Mouse (Mus musculus) kidney, postnatal 0 days (tissue): Measurements from ENCODE around the gene Nphp3. TPM values are rescaled to one million over a fixed set of nuclear protein-coding genes. Genes with fewer than 3 reads are reported as not detected.
A peak's percentile ranks its signal among the peaks of the same experiment; 100 is the strongest.

Experiments
- ATAC-seq: fragments of 200-750 bp; cut with Nextera tagmentation; replicated peaks from 2 replicates; pipeline ENCODE4 v1.8.0; 2017; ENCODE audit warnings: low read depth, moderate number of reproducible peaks, moderate TSS enrichment, moderate library complexity; ENCODE audit not compliant: low FRiP score
- DNase-seq: peaks from one replicate; pipeline ENCODE4 v3.0.0-alpha.2; 2016; ENCODE audit warnings: low spot score
- H3K27ac ChIP-seq: fragments of 300-500 bp; sonication (generic); 2 replicates; pipeline ENCODE4 v1.5.1; 2014; ENCODE audit warnings: mild to moderate bottlenecking
- H3K27me3 ChIP-seq: fragments of 300-500 bp; sonication (generic); 2 replicates; pipeline ENCODE4 v1.6.1; 2014; ENCODE audit warnings: low read length, mixed read lengths; ENCODE audit not compliant: insufficient read depth
- H3K36me3 ChIP-seq: fragments of 300-500 bp; sonication (generic); 2 replicates; pipeline ENCODE4 v1.6.1; 2014; ENCODE audit warnings: low read length, mixed read lengths; ENCODE audit not compliant: insufficient read depth
- H3K4me1 ChIP-seq: fragments of 300-500 bp; sonication (generic); replicated peaks from 2 replicates; pipeline ENCODE4 v1.6.1; 2014; ENCODE audit warnings: antibody characterized with exemption, low read length, mixed read lengths; ENCODE audit not compliant: insufficient read depth
- H3K4me2 ChIP-seq: fragments of 300-500 bp; sonication (generic); 2 replicates; pipeline ENCODE4 v1.6.1; 2014; ENCODE audit warnings: mild to moderate bottlenecking, low read length, moderate library complexity, mixed read lengths
- H3K4me3 ChIP-seq: fragments of 300-500 bp; sonication (generic); replicated peaks from 2 replicates; pipeline ENCODE4 v1.5.1; 2014; ENCODE audit warnings: low read depth, low read length
- H3K9ac ChIP-seq: fragments of 300-500 bp; sonication (generic); 2 replicates; pipeline ENCODE4 v1.6.1; 2014; ENCODE audit warnings: low read depth, low read length
- H3K9me3 ChIP-seq: fragments of 300-500 bp; sonication (generic); replicated peaks from 2 replicates; pipeline ENCODE4 v1.6.1; 2016; ENCODE audit warnings: low read length, inconsistent platforms, mixed read lengths
- CTCF ChIP-seq: IDR thresholded peaks from 2 replicates; pipeline ENCODE4 v1.5.1; 2016; ENCODE audit warnings: antibody characterized with exemption, low read depth, mild to moderate bottlenecking, moderate library complexity
- WGBS: fragments of 180-500 bp; shearing (Covaris S2); extraction: QIAGEN DNeasy Blood & Tissue Kit; methylation state at CpG from one replicate; pipeline ENCODE4 v1.1.7; 2014; 5-methylcytosine and 5-hydroxymethylcytosine counted together
- polyA plus RNA-seq: library from polyadenylated mRNA; unstranded; fragments of >200 nt; fragmentation: Nextera tagmentation; extraction: Ambion mirVana; gene quantifications from 2 replicates; pipeline ENCODE4 v1.2.1, GENCODE M21; 2015

The Nphp3 gene
- polyA plus RNA-seq, 1 experiment from 2014 or later, result 3.4 TPM

DNA sequence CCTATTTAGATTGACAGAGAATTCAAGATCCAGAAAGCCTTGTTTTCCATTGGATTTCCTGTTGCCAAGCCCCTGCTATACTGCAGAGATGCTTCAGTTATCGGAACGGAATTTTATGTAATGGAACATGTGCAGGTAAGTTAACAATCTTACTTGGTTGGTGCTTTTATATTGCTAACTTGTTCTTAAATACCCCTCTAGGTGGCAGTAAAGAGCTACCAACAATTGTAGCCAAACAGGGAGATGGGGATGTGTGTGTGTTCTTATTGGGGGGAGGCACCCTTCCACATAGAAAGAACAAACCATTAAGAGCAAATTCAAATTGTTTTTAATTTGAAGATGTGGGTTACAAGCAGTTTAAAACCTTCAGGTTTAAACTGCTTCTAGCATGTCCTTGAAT is 73.5 kb downstream of the Nphp3 start:
- H3K9ac ChIP-seq, result no peak overlapping the region
- ATAC-seq (no peak), DNase-seq (peak; percentile 32)
- H3K36me3 ChIP-seq, result no peaks in the 10 kb centered on the region
- no peak overlapping the region for H3K27ac ChIP-seq
- H3K9me3 ChIP-seq, result no peaks in the 10 kb centered on the region
- H3K27me3 ChIP-seq, result no peaks in the 10 kb centered on the region
- 60% methylated on average over 2 of the region's 2 CpGs for WGBS
- H3K4me3 ChIP-seq, result no peak overlapping the region
- no peak overlapping the region for H3K4me2 ChIP-seq
- no peaks in the 10 kb centered on the region for H3K4me1 ChIP-seq
- TF ChIP-seq CTCF, result peak; percentile 71

DNA sequence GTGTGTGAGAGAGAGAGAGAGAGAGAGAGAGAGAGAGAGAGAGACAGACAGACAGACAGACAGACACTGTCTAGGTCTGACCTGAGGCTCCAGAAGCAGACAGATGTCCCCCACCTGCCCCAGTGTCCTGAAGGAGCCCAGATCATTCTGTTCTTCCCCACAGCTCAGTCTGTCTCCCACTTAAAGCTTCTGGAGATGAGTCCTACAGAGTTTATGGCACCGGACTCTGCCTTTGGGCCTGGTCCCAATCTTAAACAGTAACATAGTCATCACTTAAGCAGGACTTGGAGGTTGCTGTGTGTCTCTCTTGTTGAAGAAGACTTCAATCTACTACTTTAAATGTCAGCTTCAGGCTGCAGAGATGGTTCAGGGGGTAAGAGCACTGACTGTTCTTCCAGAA is 76.4 kb downstream of the Nphp3 start:
- Histone ChIP-seq H3K4me1 (no peaks in the 10 kb centered on the region), H3K36me3 (no peaks in the 10 kb centered on the region), H3K9me3 (no peaks in the 10 kb centered on the region), H3K27ac (no peak overlapping the region), H3K4me3 (no peak overlapping the region), H3K9ac (no peak overlapping the region), H3K27me3 (no peaks in the 10 kb centered on the region), H3K4me2 (no peak overlapping the region)
- no peak for DNase-seq
- ATAC-seq, result no peak
- no peak for TF ChIP-seq CTCF
- WGBS, result 100% methylated on average over 1 of the region's 1 CpGs

DNA sequence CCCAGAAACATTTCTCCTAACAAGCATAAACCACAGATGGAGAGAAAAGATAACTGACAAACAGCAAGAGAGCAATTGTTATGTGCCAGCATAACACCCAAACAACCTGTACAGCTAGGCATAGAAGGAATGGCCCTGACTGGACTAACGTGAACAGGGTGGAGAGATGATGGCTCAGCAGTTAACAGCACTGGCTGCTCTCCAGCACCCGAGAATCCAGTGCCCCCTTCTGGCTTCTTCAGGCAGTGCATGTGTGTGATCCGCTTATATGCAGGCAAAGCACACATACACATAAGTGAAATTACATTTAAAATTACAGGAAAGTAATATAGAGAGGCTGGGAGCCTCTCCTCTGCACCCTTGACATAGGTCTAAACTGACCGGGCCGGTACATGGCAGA is 77.0 kb downstream of the Nphp3 start:
- ATAC-seq (no peak; the same call in 1 of the 2 replicates), DNase-seq (peak; percentile 50)
- Histone ChIP-seq H3K4me1 (no peaks in the 10 kb centered on the region), H3K4me2 (no peak overlapping the region), H3K9me3 (no peaks in the 10 kb centered on the region), H3K27ac (no peak overlapping the region), H3K9ac (no peak overlapping the region), H3K4me3 (no peak overlapping the region), H3K36me3 (no peaks in the 10 kb centered on the region), H3K27me3 (no peaks in the 10 kb centered on the region)
- WGBS, result 43% methylated on average over 5 of the region's 5 CpGs
- TF ChIP-seq CTCF, result peak; percentile 66

DNA sequence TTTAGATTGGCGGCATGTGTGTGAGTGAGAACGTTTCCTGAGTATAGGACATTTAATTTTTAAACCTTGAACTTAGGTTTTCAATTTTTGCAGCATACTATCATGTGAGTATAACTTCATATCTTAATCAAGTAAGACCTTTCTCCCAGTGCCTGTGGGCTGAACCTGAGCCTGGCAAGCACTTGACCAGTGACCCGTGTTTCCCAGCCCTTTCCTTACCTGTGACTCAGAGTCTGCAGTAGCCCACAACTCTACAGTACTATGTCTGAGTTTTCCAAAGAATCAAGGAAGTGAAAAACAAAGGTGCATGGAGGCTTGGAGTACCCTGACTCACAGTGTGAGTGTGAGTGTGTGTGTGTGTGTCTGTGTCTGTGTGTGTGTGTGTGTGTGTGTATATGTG is 77.7 kb downstream of the Nphp3 start:
- DNase-seq (no peak), ATAC-seq (no peak)
- H3K4me3 ChIP-seq, result no peak overlapping the region
- H3K27ac ChIP-seq, result no peak overlapping the region
- 68% methylated on average over 3 of the region's 3 CpGs for WGBS
- H3K4me2 ChIP-seq, result no peak overlapping the region
- H3K27me3 ChIP-seq, result no peaks in the 10 kb centered on the region
- no peak overlapping the region for H3K9ac ChIP-seq
- H3K9me3 ChIP-seq, result no peaks in the 10 kb centered on the region
- H3K4me1 ChIP-seq, result no peaks in the 10 kb centered on the region
- no peaks in the 10 kb centered on the region for H3K36me3 ChIP-seq
- no peak for TF ChIP-seq CTCF

DNA sequence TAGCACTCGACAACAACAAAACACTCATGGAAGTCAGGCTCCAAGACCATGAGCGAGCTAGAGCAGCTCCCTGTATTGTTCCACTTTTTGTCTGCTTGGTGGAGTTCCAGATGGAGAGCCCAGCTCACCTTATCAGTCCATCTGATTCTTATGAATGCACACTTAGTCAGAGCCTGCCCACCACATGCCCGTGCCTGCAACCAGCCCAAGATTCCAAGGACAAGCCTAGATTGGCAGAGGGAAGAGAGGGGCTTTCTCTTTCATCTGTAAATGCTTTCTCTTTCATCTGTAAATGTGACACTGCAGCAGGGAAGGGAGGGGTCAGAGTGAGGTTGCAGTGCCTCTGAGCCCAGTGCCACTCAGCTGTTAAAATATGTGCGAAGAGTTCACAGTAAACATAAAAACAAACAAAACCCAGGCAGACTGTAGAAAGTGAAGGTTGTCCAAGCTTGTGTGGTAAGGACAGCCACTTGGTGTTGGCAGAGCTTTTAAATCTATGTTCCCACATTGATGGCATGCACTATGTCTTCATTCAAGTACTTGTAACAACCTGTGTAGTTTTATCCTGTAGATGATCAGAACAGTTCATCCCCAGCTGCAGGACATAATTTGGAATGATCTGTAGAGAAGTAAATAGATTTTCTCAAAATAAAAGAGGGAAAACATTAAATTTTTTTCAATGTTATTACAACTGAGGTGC is 83.5 kb downstream of the Nphp3 start:
- no peaks in the 10 kb centered on the region for H3K27me3 ChIP-seq

DNA sequence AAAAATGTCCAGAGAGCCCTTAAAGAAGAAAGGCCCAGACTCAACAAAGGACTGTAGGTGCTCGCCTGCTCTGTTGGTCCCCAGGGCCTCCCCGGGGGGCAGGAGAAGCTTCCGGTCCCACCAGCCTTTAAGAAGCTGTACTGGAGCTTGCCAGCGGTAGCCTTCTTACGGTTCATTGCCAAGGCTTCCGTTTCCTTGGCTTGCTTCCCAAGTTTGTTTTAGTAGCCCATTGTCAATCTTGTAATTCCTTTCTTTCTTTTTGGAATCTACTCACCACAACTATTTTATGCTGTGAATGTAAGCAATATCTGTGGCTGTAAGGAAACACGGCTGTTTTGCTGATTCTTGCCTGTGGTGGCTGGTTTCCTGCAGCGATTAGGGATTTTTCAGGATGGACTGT is 86.2 kb downstream of the Nphp3 start:
- H3K4me1 ChIP-seq, result no peaks in the 10 kb centered on the region
- H3K4me2 ChIP-seq, result no peak overlapping the region
- WGBS, result 54% methylated on average over 8 of the region's 8 CpGs
- no peak overlapping the region for H3K4me3 ChIP-seq
- peak overlapping the region; percentile 47 for H3K27ac ChIP-seq
- no peak overlapping the region for H3K9ac ChIP-seq
- H3K9me3 ChIP-seq, result no peaks in the 10 kb centered on the region
- no peak for ATAC-seq
- no peak for TF ChIP-seq CTCF
- H3K27me3 ChIP-seq, result no peaks in the 10 kb centered on the region
- 0 out of 2 replicates have a peak, but pooled peaks cover 6% of the 10 kb centered on the region for H3K36me3 ChIP-seq
- DNase-seq, result peak; percentile 59

More for the DNA sequence above, 83.5 kb downstream of the Nphp3 start:
- Histone ChIP-seq H3K9ac (no peak overlapping the region), H3K4me3 (no peak overlapping the region), H3K36me3 (0 out of 2 replicates have a peak, but pooled peaks cover 3% of the 10 kb centered on the region), H3K27ac (no peak overlapping the region), H3K9me3 (no peaks in the 10 kb centered on the region), H3K4me1 (no peaks in the 10 kb centered on the region), H3K4me2 (no peak overlapping the region)
- ATAC-seq (no peak), DNase-seq (no peak)
- no peak for TF ChIP-seq CTCF
- WGBS, result 51% methylated on average over 4 of the region's 4 CpGs
